Mouse (Mus musculus) cortical plate, adult 2 months (tissue): ENCODE data around the gene Prdx2.

Experiments used
- CTCF ChIP-seq: fragments of 200-500 bp; IDR thresholded peaks from 2 replicates; pipeline ENCODE4 v1.5.1; 2011; ENCODE audit warnings: mild to moderate bottlenecking, control low read depth, low read length; ENCODE audit not compliant: insufficient read depth; ENCODE audit errors: extremely low read depth
- POLR2A ChIP-seq: fragments of 200-500 bp; IDR thresholded peaks from 2 replicates; pipeline ENCODE4 v1.6.1; 2011; ENCODE audit warnings: mild to moderate bottlenecking, low read length, control low read depth; ENCODE audit not compliant: insufficient read depth; ENCODE audit errors: extremely low read depth

DNA sequence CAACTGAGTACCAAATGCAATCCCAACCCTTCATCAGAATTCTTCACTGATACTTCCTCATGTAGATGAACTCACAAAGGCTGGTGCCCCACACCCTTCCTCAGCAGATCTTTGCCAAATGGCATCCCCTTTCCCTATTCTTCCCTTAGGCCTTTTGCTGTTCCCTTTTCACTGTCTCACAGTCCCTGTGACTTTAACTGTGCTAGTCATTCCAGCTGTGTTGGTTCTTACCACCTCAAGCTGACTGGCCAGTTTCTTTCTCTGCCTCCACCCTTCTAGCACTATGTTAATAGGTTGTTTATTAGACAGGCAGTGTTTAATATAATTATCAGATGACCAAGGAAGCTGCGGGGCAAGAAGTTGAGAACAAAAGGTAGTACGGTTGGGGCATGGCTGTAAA lies 737 bp upstream of the Prdx2 start:
- TF ChIP-seq POLR2A: no peak
- no peak for TF ChIP-seq CTCF
